Mouse (Mus musculus) adrenal gland, postnatal 25 days (tissue): ENCODE results near the gene Zfp219. TPM values are rescaled to one million over a fixed set of nuclear protein-coding genes. Genes with fewer than 3 reads are reported as not detected.

Experiments used
- DNase-seq: peaks from one replicate; pipeline ENCODE4 v3.0.0; 2021; ENCODE audit warnings: mixed read lengths
- total RNA-seq: library from RNA; stranded (reverse); gene quantifications from 2 replicates; pipeline ENCODE4 v1.2.3, GENCODE M21; 2021

The Zfp219 gene
- total RNA-seq, 1 experiment from 2014 or later = 63.3 TPM

DNA sequence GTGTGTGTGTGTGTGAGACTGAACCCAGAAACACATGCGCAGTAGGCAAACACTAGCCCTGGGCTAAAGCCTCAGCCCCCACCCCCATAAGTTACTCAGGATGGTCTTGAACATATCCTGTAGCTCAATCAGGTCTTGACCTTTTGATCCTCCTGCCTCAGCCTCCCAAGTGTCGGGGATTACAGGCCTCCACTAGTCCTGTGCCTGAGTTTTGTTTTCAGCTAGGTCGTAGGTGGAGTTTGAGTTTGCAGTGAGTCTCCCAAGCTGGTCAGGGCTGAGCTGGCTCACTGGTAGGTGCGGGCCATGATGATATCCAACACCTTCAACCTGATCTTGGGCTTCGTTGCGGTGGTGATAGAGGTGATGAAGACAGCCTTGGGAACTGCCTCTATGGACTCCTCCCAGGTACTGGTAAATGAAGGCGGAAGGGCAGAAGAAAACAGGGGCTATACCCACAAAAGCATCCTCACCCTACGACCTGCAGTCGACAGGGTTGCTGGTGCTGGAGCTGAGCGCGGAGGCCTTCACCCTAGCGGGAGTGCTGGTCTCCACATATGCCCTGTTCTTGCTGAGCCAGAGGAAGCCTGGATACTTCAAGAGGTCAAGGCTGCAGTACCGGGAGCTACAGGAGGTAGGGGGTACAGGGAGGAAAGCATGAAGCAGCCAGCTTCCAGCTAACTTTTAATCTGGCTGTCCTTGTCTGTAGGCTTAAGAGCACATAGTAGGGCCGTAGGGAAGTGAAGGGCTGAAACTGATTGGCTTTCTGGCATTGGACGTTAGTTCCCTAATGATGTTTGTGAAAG is 2.1 kb downstream of the Zfp219 start:
- DNase-seq = no peak

DNA sequence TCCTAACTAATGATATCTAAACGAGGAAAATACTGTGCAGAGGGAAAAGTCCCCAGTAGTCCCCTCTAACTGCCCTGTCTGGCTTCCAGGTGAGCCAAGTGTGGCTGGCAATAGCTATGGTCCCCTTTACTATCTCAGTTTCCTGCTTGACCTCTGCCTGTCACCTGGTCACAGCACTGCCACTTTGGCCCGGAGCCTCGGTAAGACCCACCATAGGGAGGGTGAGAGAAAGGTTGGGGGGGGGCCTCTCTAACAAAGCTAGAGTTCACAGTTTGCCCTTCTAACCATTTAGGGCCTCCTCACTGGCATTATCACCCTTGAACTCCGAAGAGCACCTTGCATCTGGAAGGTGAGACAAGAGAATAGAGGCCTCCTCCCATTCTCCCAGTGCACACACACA is 2.9 kb downstream of the Zfp219 start:
- DNase-seq = no peak

DNA sequence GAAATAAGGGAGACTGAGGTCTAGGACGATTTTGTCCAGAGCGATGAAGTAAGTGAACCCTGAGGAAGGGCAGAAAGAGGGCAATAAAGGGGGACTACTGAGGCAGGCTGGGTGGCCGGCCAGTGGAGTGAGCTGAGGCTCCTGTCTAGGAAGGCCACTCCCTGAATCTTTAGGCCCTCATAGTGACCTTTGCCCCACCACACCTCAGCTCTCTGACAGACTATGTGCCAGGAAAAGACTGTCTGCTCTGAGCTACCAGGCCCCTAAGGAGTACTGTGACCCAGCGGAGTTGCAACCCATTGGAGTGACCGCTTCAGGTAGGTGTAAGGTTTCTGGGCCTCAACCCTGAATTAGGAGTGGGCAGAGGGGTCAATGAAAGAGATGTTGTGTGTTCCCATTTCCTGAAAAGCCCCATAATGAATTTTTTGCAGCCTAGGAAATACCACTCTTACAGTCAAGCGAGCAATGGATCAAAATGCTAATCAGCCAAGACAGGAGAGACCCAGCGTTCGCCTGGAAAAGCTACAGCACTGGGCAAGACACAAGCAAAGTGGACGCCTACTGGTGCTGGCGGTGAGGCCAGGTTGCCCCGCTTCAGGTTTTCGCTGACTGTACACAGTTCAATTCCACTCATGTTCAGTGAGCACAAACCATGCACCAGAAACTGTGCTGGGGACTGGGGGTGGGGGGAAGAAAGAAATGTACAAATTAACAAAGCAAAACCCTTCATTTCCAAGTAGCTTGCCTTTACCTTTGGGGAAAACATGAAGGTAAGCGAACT is 3.7 kb downstream of the Zfp219 start:
- DNase-seq = no peak

DNA sequence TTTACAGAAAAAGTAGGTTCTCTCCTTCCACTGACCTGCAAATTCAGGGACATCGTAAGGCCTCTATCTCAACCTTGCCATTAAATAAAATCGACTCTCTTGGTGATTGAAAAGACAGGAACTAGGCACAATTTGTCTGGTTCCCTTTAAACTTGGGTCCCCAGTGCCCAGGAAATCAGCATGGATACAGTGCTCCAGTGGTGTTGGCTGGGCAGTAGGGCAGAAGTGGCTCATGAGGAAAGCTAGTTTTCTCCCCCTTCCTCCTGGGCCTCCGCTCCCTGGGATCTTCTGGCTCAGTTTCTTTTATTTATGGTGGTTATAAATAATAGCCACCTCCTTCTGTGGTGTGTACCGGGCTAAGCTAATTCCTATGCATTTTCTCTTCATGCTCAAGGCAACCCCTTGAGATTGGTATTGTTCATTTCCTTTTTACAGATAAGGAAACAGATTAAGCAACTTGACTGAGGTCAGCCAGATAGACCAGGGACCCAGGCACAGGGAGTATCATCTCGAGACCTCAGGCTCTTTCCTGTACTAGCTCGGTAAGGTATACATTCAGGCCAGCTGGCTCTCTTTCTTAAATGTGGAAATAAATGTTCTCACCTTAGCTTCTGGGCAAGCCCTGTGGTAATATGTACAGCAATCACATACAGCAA is 5.0 kb downstream of the Zfp219 start, which contains the start of gene Tmem253:
Tmem253 (plus strand) TSS at position 214 of the 656 bp plus-strand sequence.
- no peak for DNase-seq

DNA sequence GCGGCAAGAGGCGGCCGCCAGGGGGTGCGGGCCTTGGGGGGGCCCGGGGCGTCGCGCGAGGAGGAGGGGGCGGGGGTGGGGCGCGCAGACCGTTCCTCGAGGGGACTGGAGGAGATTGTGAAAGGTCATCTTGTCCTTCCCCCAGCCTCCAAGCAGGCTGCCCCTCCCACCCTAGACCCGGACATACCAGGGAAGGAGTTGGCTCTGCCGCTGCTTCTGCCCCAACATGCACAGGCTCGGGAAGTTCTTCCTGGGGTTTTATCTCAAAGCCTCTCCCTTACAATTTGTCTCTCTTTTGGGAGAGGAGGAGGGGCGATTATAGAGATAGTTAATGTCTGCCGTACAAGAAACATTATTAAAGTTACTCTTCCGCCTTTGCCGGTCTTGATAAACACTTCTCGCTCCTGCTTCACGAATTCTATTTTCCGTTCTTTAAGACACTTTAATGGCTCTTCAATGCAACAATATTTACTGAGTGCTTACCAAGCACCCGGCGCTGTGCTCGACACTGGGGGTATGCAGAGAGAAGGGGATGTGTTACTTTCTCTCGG is 5.7 kb downstream of the Zfp219 start:
- peak; percentile 62 for DNase-seq

DNA sequence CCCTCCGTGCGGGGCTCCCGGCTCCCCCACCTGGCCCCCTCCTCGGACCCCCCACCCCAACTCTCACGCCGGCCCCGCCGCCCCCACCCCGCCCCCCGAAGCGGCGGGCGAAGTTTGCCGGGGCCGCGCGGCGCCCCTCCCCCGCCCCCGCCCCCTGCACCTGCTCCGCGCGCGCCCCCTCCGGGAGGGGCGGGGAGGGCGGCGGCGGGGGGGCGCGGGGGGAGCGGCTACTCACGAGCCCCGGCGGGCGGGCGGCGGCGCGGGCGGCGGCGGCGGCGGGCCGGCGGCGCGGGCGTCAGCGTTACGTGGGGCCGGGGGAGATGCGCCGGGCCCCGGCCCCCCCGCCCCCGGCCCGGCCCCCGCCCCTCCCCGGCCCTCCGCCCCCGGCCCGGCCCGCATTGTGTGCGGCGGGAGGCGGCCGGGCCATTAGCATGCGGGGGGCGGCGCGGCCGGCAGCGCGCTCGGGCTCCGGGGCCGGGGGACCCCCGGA is 6.2 kb downstream of the Zfp219 start:
- no peak for DNase-seq

DNA sequence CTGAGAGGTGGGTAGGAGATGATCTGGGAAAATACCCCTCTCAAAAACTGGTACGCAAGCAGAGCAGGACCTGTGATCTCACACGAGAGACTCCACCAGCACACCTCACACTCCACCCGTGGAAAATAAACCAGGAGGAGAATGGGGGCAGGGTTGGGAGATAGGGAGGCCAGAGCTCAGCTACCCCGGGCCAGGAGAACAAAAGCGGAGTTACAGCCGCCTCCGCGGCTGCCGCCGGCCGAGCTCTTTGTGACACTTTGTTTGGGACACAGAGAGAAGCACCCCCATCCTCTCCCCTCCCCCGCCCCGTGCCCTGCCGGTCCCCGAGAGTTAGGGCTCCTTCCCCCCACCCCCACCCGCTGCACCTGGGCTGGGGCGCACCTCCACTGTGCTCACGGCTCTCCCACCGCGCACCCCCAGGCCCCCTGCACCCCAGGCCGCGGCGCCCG is 6.7 kb downstream of the Zfp219 start:
- peak; percentile 60 for DNase-seq

DNA sequence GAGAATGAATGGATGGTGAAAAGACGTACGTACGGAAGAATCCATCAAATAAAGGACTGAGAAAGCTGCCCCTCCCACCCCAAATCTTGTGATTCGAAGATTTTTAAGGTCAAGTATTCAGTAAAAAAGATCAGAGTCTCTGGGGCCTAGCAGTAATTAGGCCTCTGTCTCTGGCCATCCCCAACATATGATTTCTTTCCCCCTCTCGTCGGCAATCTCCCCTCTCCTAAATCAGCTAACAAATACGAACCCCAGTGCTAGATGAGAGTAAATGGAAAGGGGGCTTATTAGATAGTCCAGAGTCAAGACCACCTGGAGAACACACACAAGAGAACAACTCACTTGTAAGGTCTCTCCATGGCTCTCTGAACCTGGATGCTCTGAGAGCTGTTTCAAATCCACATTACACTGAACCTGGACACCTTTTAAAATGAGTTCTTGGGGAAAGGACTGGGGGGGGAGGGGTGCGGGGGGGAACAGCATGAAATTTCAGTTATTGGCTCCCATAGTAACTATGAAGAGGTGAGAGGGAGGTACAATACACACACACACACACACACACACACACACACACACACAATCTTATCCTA is 7.4 kb downstream of the Zfp219 start:
- DNase-seq = no peak

DNA sequence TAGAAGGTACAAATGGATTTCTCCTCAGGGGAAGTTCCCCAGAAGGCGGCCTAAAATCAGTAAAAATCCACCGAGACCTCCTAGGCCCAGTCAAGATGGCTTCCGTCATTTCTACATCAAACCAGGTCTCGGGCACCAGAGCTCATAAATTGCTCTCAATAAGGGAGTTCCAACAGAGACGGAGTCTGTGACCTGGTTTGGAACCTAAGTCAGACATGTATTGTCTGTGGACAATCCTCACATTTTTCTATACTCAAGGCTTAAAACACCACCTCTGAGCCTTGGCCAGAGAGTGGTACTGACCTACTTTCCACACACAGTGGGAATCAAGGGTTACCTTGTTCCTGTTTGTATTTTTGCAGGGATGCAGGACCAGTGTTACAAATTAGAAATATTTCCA is 8.0 kb downstream of the Zfp219 start:
- no peak for DNase-seq

DNA sequence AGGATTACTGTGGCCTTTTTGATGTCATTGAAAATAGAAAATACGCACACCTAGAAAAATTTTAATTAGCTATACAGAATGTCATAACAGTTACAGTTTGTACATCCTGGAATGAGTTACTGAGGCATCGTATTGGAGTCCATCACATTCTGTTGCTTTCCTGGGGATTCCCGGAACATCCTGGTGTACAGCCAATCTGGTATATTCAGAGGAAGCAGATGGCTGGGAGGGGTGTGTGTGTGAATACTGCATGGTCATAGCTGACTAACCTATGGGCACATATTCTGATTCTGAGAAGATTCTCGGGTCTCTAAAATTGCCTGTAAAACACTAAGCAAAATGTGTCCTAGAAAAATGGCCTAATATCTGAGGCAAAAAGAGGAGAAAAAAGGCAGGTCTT is 8.4 kb downstream of the Zfp219 start:
- DNase-seq = no peak

DNA sequence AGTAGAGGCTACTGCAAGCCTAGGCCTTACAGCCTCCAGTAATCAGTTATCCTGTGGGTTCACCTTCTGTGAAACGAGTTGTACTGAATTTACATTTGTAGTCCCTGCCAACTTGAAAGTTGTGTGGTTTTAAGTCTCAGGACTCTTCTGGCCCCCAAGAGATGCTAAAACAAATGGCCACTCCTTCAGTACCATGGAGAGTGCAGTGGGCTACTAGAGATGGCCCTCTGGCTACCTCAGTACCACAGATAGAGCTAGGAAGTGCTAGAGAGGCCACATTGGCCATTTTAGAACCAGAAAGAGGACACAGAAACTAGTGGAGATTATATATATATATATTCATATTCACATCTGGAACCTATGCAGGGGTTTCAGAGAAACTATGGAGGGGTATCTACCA is 8.8 kb downstream of the Zfp219 start:
- DNase-seq = no peak

DNA sequence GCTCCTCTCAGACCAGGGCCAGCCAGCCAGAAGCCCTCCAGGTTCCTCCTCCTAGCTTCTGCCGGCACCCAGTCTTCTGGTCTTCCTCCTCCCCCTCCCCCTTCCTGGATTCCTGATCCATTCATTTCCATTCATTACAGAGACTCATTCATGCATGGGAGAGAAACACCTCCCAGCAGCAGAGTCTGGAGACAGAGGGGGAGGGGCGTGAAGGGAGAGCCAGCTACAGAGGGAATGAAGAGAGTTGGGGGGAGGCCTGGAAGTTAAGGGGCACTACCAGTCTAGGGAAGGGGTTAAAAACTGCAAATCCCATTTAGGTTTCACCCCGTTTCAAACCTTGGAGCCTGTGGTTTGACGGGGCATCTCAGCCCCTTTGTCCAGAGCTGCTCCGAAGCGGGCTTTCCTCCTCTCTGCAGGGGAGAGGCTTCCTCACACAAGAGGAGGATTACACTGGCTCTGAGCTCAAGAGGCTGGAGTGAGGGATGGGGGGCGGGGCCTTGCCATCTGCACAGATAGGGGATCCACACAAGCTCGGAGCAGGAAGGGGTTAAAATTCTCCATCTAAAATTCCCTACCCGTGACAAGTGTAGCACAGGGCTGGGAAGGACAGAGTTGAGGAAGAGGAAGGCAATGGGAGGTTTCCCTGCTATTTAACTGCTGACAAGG is 10.0 kb downstream of the Zfp219 start:
- no peak for DNase-seq

DNA sequence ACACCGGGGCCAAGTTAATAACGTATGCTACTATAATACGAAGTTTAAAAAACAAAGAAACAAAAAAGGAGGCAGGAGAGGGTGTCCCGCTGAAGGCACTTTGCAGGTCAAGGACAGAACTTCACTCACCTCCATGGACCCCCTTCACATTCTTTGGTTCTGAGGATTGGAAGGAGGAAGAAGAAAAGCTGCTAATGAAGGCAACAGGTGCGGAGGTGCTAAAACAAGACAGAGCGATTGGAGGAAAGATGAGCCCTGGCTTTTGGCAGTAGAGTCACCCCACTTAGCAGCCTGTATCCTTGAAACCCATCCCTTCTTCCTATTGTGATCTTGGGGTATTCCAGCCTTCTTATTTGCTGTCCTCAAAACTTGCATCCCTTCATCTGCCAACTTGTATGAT is 10.7 kb downstream of the Zfp219 start:
- DNase-seq = no peak

DNA sequence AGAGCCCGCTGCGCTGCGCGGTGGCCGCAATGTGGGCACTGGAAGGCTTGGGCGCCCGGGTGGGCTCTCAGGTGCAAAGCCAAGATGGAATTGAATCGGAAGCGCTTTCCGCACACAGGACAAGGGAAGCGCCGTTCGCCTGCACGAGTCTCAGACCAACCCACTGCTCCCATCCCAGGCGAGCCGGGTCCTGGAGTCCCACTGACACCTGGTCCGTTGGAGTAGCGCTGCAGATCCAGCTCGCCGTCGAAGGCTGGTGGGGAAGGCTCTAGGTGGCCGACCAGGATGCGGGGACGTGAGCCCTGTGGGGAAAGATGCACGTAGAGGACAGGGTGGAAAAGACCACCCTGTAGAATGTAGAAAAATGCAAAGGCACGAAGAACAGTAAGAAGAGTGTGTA is 11.2 kb downstream of the Zfp219 start:
- no peak for DNase-seq

DNA sequence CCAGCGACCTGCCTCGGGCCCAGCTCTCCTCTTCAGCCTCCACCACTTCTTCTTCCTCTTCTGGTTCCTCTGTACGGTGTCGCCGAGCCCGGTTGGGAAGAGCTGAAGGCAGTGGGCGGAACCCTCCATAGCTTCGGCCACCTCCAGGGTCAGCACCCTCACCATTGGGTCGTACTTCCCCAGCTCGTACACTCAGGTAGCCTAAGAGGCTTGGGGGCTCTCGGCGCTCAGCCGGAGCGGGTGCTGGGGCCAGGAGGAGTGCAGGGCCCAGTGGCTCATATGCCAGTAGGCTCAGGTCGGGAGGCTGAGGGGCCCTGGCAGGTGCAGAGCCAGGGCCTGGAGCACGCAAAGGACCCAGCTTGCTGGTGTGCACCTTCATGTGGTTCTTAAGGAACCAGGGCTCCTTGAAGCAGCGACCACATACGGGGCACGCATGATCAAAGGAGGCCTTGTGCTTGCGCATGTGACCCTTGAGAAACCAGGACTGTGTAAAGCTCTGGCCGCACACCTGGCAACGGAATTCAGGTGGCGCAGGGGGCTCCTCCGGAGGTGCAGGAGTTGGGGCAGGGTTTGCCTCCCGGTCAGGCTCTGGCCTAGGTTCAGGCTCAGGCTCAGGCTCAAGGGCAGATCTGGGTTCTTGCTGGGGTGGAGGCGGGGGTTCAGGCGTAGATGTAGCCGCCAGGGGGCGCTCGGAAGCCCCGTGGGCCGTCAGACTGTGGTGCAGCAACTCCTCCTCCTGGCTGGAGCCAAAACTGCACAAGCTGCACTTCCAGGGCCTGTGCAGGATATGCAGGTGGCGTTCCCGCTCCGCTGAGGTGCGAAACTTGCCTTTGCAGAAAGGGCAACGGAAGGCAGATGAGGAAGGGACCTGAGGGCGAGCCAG is 12.0 kb downstream of the Zfp219 start:
- peak; percentile 93 for DNase-seq

DNA sequence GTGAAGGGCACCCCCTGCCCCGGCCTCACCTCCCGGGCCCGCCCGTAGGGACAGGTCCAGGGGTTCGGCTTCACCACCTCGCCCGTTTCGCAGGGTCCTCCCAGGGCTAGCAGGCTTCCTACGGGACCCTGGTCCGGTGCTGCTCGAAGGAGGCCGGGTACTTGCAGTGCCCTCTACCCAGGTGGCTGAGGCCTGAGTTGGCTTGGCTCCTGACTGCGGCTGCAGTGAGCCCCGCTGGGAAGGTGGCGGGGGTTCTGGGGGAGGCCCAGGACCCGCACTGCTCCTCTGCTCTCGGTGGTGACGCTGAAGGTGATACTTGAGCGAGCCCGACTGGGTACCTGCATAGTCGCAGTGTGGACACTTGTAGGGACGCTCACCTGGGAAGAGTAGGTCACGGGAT is 13.8 kb downstream of the Zfp219 start:
- DNase-seq = no peak

DNA sequence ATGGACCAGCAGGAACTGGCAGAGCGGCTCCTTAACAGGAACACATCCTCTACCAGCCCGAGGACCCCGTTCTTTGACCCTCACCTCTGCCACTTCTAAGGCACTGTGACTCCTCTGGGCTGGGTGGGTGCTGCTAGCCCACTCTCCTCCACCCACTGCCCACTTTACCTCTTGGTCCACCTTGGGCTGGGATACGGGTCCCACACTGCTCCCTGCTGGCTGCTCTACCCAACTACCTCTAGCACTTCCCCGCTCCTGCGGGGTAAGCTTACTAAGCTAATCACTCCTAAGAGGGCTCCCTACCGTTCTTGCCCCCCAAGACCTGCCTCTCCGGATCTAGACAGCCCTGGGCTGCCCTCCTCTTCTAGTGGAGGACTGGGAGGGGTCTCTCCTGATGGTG is 14.3 kb downstream of the Zfp219 start:
- DNase-seq = no peak

DNA sequence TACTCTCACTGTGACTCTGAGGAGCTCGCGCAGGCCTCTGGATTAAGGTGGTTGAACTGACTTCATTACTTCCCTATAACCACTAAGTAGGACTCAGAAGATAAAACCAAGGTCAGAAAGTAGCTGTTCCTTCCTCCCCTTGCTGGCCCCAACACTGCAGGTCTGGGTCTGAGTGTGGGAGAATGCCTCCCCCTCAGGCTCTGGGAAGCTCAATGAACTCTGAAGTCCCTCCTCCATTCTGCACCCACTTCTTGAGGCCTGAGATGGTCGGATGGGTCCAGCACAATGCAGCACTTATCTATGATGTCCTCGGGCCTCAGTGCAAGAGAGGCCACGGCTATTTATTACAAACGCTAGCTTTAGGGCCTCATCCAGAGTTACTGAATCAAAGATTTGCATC is 14.9 kb downstream of the Zfp219 start:
- DNase-seq = no peak

DNA sequence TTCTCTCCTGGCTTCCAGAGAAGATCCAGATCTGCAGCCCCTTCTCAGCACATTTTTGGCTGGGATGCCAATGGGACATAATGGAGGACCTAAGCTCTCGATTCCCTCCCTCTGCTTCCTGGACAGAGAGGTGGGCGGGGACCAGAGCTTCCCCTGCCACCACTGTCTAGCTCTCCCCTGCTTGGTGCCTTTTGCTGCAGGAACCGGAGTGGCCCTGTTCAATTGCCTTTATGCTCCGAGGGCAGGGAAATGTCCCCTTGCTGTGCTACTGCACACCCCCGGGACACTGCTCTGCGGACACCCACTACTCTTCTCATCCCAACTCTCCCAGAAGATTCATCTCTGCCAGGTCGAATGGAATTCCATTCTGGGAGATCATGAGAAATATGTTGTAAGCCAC is 15.4 kb downstream of the Zfp219 start:
- no peak for DNase-seq

DNA sequence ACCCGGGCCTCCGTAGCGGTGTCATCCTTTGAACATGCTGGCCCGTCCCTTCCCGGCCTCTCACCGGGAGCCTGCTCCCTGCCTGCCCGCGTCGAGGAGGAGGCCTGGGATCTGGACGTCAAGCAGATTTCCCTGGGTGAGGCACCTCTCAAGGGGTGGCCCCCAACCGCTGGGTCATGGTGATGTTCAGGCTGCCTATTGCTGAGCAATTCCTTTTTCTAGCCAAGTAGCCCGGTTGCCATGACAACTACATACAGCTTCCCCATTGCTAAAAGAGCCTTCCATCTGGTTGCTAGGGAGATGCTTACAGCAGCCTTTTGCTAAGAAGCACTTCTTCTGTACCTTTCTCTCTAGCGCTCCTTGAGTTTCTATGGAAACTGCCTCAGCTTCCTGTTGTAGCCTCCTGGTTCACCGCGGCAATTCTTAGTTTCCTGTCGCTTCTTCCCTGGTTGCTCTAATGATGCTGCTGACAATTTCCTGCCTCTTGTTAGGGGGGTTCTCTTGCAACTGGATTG is 16.5 kb downstream of the Zfp219 start:
- no peak for DNase-seq
